Mouse (Mus musculus): ENCODE measurements around the gene Efs.
"Not testable (repeated sequence)": the region's sequence is repeated elsewhere in the genome, so short reads cannot be mapped to it uniquely, and the experiment has no call there.

The Efs gene

GRCm38 (mm10) chr14:54925349-54926342, at the start of gene Efs:
Gene Efs, minus strand, starts transcription at chr14:54926126.
- DNase-seq (ENCODE audit: inconsistent ontology term), result peak; percentile 64

DNA sequence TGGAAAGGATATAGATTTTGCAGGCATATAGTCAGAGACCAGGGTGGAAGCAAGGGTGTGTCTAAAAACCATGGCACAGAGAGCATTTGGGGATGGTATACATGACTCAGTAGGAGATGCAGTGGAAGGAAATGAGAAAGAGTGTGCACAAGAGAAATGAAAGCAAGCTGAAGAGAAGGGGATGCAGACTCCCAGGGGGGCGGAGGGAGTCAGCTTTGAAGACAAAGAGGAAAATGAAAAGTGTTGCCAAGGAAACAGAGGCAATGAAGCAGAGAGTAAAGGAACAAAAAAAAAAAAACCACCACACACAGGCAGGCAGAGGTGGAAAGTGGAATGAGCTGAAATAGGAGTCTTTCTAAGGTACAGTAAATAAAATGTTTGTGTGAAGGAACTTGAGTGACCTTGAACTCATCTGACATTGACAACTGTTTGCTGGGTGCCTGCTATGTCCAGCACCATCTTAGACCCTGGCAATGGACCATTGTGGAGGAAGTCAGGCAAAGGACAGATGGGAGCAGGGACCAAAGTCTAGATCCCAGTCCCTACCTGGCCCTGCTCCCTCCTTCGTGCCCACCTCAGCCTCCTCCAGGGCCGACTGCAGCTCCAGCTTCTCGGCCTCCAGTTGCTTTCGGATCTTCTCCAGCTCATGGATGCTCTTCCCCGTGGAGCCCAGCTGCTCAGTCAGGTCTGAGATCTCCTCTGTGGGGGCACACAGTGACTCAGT, 48.3 kb upstream of the Efs start:
- no peak for DNase-seq (ENCODE audit: inconsistent ontology term)

- not testable (repeated sequence) for DNase-seq (ENCODE audit: inconsistent ontology term)
Measured at GRCm38 (mm10) chr14:54972786-54973185, 46.9 kb upstream of the Efs start.

- no peak for DNase-seq (ENCODE audit: inconsistent ontology term)
Measured at GRCm38 (mm10) chr14:54968344-54968743, 42.4 kb upstream of the Efs start.

- DNase-seq (ENCODE audit: inconsistent ontology term), result no peak
Measured at GRCm38 (mm10) chr14:54967874-54968273, 41.9 kb upstream of the Efs start.

GRCm38 (mm10) chr14:54966320-54966977, 40.5 kb upstream of the Efs start, which contains the start of gene Myh6:
Gene Myh6, minus strand, starts transcription at chr14:54966927.
- DNase-seq (ENCODE audit: inconsistent ontology term), result no peak

- no peak for DNase-seq (ENCODE audit: inconsistent ontology term)
Measured at GRCm38 (mm10) chr14:54965631-54966030, 39.7 kb upstream of the Efs start.

- DNase-seq (ENCODE audit: inconsistent ontology term), result no peak
Measured at GRCm38 (mm10) chr14:54965044-54965443, 39.1 kb upstream of the Efs start.

GRCm38 (mm10) chr14:54963727-54964126, 37.8 kb upstream of the Efs start:
- DNase-seq (ENCODE audit: inconsistent ontology term), result no peak

GRCm38 (mm10) chr14:54962714-54963113, 36.8 kb upstream of the Efs start:
- no peak for DNase-seq (ENCODE audit: inconsistent ontology term)

DNA sequence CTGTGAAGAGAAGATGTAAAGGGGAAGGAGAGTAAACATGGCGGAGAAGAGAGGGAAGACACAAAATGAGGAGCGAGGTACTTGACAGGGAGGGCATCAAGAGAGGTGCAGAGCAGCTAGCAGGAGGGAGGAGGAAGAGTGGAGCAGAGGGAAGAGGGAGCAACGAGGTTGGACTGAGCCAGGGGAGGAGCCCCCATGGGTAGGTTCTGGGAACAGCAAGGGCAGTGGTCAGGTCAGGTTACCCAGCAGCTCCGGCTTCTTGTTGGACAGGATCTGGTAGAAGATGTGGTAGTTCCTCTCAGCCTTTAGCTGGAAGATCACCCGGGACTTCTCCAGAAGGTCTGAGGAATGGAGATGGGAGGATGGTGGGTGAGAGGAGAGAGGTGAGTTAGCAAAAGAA, 35.6 kb upstream of the Efs start:
- DNase-seq (ENCODE audit: inconsistent ontology term), result no peak

GRCm38 (mm10) chr14:54960769-54961168, 34.8 kb upstream of the Efs start:
- DNase-seq (ENCODE audit: inconsistent ontology term), result no peak

DNA sequence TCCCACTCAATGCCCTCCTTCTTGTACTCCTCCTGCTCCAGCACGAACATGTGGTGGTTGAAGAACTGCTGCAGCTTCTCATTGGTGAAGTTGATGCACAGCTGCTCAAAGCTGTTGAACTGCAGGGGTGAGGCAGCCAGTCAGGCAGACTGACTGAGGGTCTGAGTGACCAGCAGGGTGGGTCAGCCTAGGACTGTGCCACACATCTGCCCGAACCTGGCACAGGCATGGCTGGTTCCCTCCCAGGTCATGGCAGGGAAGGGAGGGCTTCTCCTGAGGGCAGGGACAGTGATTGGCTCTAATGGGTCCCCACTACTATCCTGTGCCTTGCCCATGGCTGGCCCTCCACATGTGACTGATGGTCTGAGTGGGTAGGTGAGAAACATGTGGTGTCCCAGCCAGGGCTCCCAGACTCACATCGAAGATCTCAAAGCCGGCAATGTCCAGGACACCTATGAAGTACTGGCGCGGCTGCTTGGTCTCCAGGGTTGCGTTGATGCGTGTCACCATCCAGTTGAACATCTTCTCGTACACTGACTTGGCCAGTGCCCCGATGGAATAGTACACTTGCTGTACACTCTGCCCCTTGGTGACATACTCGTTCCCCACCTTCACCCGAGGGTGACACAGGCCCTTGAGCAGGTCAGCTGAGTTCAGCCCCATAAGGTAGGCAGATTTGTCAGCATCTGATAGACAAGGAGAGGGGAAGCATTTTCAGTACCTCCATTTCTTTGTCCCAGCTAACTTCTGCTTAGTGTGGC, 34.1 kb upstream of the Efs start:
- not testable (repeated sequence) for DNase-seq (ENCODE audit: inconsistent ontology term)

DNA sequence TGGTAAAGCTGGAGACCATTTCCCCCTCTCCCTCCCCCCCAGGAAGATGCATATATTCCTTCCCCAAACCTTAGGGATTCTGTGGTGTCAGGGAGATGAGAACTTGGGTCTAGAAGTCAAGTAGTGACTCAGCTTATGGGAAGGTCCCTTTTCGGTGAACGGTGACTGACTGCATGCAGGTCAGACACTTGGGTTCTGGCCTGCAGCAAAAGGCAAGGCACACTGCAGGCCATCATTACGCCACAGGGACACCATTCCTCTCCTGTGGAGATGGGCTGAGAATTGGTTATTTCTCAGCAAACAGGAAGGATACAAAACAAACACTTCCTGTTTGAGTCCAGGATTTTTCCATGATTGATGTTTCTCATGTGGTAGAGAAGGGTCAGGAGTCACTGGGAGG, 33.3 kb upstream of the Efs start:
- DNase-seq (ENCODE audit: inconsistent ontology term), result no peak

GRCm38 (mm10) chr14:54958503-54958902, 32.6 kb upstream of the Efs start:
- no peak for DNase-seq (ENCODE audit: inconsistent ontology term)

DNA sequence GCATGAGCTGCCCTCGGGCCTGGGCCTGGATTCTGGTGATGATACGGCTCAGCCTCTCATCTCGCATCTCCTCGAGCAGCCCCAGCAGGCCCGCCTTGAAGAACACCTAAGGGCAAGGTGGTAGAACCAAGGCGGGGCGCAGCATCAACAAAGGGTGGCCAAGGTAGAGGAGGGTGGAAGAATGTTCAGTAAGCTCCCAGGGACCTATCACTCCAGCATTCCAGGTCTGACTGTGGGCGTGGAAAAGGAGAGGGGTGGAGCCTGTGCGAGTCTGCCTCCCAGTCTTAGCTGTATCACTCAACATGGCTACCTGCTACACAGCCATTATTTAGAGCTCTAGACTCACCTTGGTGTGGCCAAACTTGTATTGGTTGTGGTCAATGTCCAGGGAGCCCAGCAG, 30.6 kb upstream of the Efs start:
- DNase-seq (ENCODE audit: inconsistent ontology term), result no peak

GRCm38 (mm10) chr14:54955481-54955880, 29.6 kb upstream of the Efs start:
- DNase-seq (ENCODE audit: inconsistent ontology term), result no peak

DNA sequence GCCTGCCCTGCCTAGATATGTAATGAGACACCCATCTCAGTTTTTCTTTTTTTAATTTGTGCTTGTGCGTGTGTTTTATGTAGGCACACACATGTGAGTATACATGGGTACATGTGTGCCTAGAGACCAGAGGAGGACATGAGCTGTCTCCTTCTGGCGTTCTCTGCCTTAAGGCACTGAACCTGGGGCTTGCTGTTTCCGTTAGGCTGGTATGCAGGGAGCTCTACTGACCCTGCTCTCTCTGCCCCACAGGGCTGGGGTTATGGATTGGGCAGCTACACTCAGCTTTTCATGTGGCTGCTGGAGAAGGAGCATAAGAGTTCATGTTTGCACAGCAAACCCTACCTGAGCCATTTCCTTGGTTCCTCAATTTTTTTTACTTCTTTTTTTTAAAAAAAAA, 28.5 kb upstream of the Efs start:
- DNase-seq (ENCODE audit: inconsistent ontology term), result no peak

DNA sequence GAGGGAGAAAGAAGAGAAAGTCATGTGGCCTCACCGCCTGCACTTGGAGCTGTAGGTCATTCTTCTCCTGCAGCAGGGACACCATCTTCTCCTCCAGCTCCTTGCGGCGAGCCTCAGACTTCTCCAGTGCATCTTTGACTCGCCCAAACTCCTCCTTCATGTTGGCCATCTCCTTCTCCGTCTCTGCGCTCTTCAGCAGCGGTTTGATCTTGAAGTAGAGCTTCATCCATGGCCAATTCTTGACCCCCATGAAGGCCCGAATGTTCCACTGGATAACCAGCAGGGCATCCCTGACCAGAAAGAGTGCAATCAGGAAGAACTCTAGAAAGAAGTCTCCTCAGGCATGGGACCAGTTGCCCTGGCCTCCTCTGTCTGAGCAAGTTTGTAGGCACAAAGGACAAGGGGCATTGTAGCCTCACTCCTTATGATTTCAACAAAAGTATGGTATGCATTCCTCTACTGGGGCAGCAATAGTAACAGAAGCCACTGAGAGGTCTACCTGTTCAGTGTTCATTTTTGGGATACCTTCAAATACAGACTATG, 27.8 kb upstream of the Efs start:
- DNase-seq (ENCODE audit: inconsistent ontology term), result no peak

- DNase-seq (ENCODE audit: inconsistent ontology term), result no peak
Measured at GRCm38 (mm10) chr14:54951587-54951986, 25.7 kb upstream of the Efs start.

DNA sequence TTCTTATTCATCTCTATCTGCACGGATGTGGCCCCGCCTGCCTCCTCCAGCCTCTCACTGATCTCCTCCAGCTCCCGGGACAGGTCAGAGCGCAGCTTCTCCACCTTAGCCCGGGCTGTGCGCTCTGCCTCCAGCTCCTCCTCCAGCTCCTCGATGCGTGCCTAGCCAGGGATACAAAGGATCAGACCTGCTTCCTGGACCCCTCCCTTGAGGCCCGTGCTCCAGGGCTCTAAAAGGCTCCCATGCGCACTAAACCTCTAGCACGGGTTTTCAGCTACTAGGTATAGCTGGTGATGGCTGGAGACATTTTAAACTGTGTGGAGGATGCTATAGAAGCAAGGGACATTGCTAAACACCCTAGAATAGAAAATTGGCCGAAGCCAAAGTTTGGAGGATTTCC, 24.6 kb upstream of the Efs start:
- DNase-seq (ENCODE audit: inconsistent ontology term), result no peak
